Mouse (Mus musculus) right cerebral cortex, adult 18-20 months (tissue): ENCODE results near the gene Chpf.

ENCODE experiments used
- DNase-seq: peaks from one replicate; pipeline ENCODE4 v3.0.0; 2022; ENCODE audit warnings: mixed read lengths

Chpf gene

DNA sequence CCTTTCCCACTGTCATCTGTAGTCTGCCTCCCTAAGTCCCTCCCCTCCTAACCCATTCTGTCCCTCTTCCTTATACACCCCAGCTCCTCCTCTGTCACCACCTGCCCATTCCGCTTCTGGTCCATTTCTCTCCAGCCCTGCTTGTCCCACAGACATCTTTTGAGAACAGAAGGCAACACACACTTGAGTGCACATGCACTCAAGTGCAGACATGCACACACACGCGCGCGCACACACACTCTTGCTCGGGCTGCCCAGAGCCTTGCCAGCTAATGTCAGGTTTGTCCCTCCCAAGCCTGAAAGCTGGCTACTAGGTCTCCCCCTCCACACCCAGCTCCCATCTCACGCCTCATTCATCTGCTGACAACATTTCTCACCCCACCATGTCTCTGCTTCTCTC, 38.4 kb downstream of the Chpf start:
- DNase-seq, result no peak

DNA sequence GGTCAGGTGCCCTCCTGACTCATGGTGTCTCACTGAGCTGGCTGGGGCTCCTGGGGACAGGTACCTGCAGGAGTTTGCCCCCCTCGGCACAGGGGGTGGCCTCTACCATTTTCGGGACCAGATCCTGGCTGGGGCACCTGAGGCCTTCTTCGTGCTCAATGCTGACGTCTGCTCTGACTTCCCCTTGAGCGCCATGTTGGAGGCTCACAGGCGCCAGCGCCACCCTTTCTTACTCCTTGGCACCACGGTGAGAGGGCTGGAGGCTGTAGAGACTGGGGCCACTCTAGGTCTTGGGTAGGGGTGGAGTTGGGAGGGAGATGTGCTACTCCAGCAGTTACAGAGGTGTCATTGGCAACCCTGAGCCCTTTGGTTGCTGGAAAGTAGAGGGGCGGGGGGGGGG, 40.3 kb downstream of the Chpf start:
- DNase-seq, result no peak

DNA sequence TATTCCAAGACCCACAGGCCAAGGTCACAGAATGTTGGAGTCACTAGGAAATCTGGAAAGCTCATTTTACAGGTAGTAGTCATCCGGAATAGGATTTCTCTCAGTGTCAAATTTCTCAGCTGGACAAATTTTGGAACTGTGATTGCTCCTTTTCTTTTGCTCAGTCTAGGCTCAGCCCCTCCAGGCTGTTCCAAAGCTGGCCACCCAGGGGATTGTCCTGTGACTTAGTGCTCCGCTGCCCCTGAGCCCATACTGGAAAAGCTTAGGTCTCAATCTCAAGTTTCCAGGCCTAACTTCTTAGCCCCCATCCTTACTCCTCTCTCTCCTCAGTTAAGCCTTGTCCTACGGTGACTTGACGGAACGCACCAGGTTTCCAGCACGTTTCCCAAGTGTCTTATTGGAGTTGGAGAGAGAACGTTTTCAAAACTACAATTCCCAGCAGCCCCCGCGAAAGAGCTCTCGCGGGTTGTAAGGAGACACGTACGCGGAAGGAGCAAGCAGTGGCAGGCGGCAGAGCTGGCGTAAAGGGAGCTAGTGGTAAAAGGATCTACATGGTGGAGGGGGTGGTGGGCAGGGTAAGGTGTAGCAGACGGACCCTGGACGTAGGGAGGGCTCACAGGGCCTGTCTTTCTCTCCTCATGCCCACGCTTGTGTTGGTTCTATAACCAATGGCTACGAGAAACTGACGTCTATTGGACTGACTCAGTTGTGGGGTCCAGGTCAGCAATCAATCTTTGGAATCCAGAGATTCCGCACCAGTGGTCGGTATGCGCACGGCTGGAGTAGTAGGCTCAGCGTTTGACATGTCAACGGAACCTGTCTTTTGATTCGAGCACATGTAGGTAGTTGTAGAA, 43.4 kb downstream of the Chpf start, which contains the start of gene Gmppa:
TSS of gene Gmppa (plus strand) at position 456 of the 854 bp plus-strand sequence.
- DNase-seq, result peak; percentile 89

DNA sequence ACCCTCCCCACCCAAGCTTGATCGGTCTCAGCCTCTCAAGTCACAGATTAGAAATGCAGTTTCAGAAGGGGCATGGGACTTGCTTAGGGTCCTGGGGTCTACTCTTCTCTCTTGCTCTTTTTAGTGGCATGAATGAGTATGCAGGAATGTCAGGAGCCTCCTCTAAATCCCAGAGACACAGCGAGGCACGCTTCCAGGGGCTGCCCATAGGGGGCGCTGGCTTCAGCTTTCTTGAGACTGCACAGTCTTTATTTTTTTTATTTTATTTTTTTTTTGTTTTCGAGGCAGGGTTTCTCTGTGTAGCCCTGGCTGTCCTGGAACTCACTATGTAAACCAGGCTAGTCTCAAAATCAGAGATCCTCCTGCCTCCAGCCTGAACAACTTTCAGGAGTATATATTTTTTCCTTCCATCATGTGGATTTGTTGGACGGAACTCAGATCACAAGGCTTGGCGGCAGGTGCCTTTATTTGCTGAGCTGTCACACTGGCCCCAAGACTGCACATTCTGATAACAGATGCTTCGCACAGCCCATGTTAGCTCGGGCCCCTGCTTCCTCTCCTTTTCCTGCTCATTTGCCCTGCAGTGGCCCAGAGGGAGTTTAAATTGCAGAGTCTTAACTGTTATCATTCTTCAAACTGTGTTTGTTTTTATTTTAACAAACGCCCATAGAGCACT, 53.2 kb downstream of the Chpf start:
- peak; percentile 43 for DNase-seq
